Mouse (Mus musculus): ENCODE measurements around the gene Gm15130. TPM values are rescaled to one million over a fixed set of nuclear protein-coding genes. Genes with fewer than 3 reads are reported as not detected.

Gene Gm15130
- polyA plus RNA-seq (2015; fragmentation: Nextera tagmentation; extraction: Ambion mirVana): not detected in 2 replicates

DNA sequence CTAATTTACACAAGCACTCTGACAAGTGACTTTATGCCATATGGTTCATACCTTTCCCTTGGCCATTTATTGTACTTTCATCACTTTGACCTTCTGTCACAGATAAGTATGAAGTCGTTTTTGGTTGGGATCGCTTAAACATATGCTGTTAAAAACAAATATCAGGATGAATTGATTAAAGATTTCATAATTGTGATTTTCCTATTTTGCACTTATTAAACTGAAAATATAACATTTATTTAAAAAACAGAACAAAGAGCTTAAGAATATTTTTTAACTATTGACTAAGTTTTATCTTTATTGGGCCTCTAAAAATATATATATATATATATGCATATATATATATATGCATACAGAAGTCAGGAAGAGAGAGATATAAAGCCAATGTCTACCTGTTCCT, at the start of gene Gm15130:
Gene Gm15130, minus strand, starts transcription at position 101 of the 400 bp plus-strand sequence.

DNA sequence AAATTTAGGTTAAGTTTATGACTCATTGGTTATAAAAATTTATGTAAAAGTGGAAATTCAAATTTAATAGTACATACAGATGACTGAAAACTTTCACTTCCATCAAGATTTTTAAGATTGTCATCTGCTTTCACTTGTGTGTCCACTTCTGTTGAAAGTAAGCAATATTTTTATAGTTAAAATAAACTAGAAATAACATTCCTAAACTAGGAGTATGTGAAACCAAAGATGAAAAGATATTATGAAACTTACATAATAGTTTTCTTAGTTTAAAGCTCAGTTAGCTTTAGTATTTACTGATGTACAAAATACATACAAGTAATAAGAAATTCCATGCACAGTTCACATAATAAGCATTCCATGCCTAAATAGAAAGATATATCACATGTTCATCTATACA, 46.9 kb downstream of the Gm15130 start, which contains the start of gene Gm13941:
Gene Gm13941, minus strand, starts transcription at position 101 of the 400 bp plus-strand sequence.

Other genes with a start within 250 kb of the Gm15130 start
- 0.12 and 0.14 TPM in 2 replicates for gene Ano3, start 202.0 kb downstream of the Gm15130 start, polyA plus RNA-seq (2015; fragmentation: Nextera tagmentation; extraction: Ambion mirVana)
- gene Gm13941, start 47.0 kb downstream of the Gm15130 start, polyA plus RNA-seq (2015; fragmentation: Nextera tagmentation; extraction: Ambion mirVana): not detected in 2 replicates
- not detected in 2 replicates for gene 4930430A15Rik, start 76.7 kb upstream of the Gm15130 start, polyA plus RNA-seq (2015; fragmentation: Nextera tagmentation; extraction: Ambion mirVana)
- gene Olfr1275, start 82.3 kb upstream of the Gm15130 start, polyA plus RNA-seq (2015; fragmentation: Nextera tagmentation; extraction: Ambion mirVana): not detected in 2 replicates
- gene Olfr1276, start 101.6 kb upstream of the Gm15130 start, polyA plus RNA-seq (2015; fragmentation: Nextera tagmentation; extraction: Ambion mirVana): not detected in 2 replicates
- not detected in 2 replicates for gene Olfr1277, start 121.2 kb upstream of the Gm15130 start, polyA plus RNA-seq (2015; fragmentation: Nextera tagmentation; extraction: Ambion mirVana)
- not detected in 2 replicates for gene Olfr1278, start 137.2 kb upstream of the Gm15130 start, polyA plus RNA-seq (2015; fragmentation: Nextera tagmentation; extraction: Ambion mirVana)
- not detected in 2 replicates for gene Olfr1279, start 147.7 kb upstream of the Gm15130 start, polyA plus RNA-seq (2015; fragmentation: Nextera tagmentation; extraction: Ambion mirVana)
- gene Olfr1280, start 161.1 kb upstream of the Gm15130 start, polyA plus RNA-seq (2015; fragmentation: Nextera tagmentation; extraction: Ambion mirVana): not detected in 2 replicates
- gene Olfr1281, start 173.6 kb upstream of the Gm15130 start, polyA plus RNA-seq (2015; fragmentation: Nextera tagmentation; extraction: Ambion mirVana): not detected in 2 replicates
- not detected in 2 replicates for gene Olfr1282, start 183.1 kb upstream of the Gm15130 start, polyA plus RNA-seq (2015; fragmentation: Nextera tagmentation; extraction: Ambion mirVana)
- gene Olfr1283, start 213.9 kb upstream of the Gm15130 start, polyA plus RNA-seq (2015; fragmentation: Nextera tagmentation; extraction: Ambion mirVana): not detected in 2 replicates
- not detected in 2 replicates for gene Olfr1284, start 222.6 kb upstream of the Gm15130 start, polyA plus RNA-seq (2015; fragmentation: Nextera tagmentation; extraction: Ambion mirVana)